In the genomic region with DNA sequence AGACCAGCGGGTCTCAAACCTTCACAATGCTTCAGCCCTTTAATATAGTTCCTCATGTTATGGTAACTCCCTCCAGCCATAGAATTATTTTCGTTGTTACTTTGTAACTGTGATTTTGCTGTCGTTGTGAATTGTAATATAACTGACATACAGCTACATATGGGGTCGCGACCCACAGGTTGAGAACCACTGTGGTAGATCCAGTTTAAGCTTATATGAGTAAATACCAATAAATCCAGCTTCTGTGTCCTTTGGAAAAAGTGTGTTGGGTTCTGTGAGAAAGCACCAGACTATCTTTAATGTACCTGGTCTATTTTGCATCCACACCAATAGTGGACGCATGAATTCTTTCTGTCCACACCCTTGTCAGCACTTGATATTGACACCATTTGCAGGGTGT, we compare ENCODE assay signal across 34 mouse cellular contexts. TPM values are rescaled to one million over a fixed set of nuclear protein-coding genes. Genes with fewer than 3 reads are reported as not detected.
"Had no signal": no experiment of that assay in that cellular context is flagged by ENCODE, and none has a peak within 500 bp of the region (broad histone marks: within the 10 kb centered on the region; RNA-seq: fewer than 3 reads in every experiment).

No protein-coding gene starts in this region.

- H3K9ac ChIP-seq: embryonic facial prominence, embryonic 12.5 days; embryonic facial prominence, embryonic 13.5 days; embryonic facial prominence, embryonic 15.5 days; forebrain, embryonic 12.5 days; forebrain, embryonic 13.5 days; forebrain, embryonic 15.5 days; forebrain, postnatal 0 days had no signal

- H3K4me2 ChIP-seq: embryonic facial prominence, embryonic 12.5 days; embryonic facial prominence, embryonic 13.5 days; embryonic facial prominence, embryonic 15.5 days; forebrain, embryonic 12.5 days; forebrain, embryonic 13.5 days; forebrain, embryonic 15.5 days had no signal

- H3K4me3 ChIP-seq: embryonic facial prominence, embryonic 10.5 days; embryonic facial prominence, embryonic 12.5 days; embryonic facial prominence, embryonic 13.5 days; embryonic facial prominence, embryonic 15.5 days; erythroblast, embryonic 14.5 days; forebrain, embryonic 10.5 days; forebrain, embryonic 12.5 days; forebrain, embryonic 13.5 days; forebrain, embryonic 15.5 days; gastrocnemius, adult 2 months; heart, adult 2 months had no signal

- H3K36me3 ChIP-seq: embryonic facial prominence, embryonic 10.5 days; embryonic facial prominence, embryonic 12.5 days; embryonic facial prominence, embryonic 13.5 days; embryonic facial prominence, embryonic 15.5 days; forebrain, embryonic 10.5 days; forebrain, embryonic 12.5 days; forebrain, embryonic 15.5 days had no signal

- DNase-seq: cerebellum, adult 8-10 months; cerebellum, adult 9-10 months; cerebellum, adult 9-11 months; cerebellum, postnatal 10 days; cerebellum, postnatal 14 days; cerebellum, postnatal 25 days; cerebellum, postnatal 36 days; embryo, embryonic 11 days; forebrain, postnatal 0 days; gastrocnemius, adult 2 months; gastrocnemius, postnatal 10 days; gastrocnemius, postnatal 14 days; gastrocnemius, postnatal 25 days; gastrocnemius, postnatal 36 days; heart, adult 18-20 months; heart, adult 2 months had no signal

- H3K27ac ChIP-seq: embryonic facial prominence, embryonic 10.5 days; embryonic facial prominence, embryonic 12.5 days; embryonic facial prominence, embryonic 13.5 days; embryonic facial prominence, embryonic 15.5 days; forebrain, embryonic 10.5 days; forebrain, embryonic 12.5 days; forebrain, embryonic 13.5 days; forebrain, embryonic 15.5 days; gastrocnemius, adult 2 months; heart, adult 2 months had no signal

- H3K9me3 ChIP-seq: embryonic facial prominence, embryonic 10.5 days; embryonic facial prominence, embryonic 12.5 days; embryonic facial prominence, embryonic 13.5 days; embryonic facial prominence, embryonic 15.5 days; forebrain, embryonic 10.5 days; forebrain, embryonic 12.5 days; forebrain, embryonic 13.5 days; forebrain, embryonic 15.5 days had no signal

- H3K27me3 ChIP-seq: embryonic facial prominence, embryonic 12.5 days; embryonic facial prominence, embryonic 13.5 days; embryonic facial prominence, embryonic 15.5 days; forebrain, embryonic 12.5 days; forebrain, embryonic 13.5 days; forebrain, embryonic 15.5 days had no signal

- ATAC-seq: forebrain, embryonic 13.5 days; forebrain, embryonic 14.5 days; forebrain, embryonic 15.5 days; forebrain, embryonic 16.5 days; forebrain, postnatal 0 days had no signal

- H3K4me1 ChIP-seq: embryonic facial prominence, embryonic 12.5 days; embryonic facial prominence, embryonic 13.5 days; embryonic facial prominence, embryonic 15.5 days; forebrain, embryonic 12.5 days; forebrain, embryonic 13.5 days; forebrain, embryonic 15.5 days had no signal

RNA-seq across cellular contexts. Expression of gene Gsg1, which starts 24.2 kb away (rescaled TPM):
- total RNA-seq: gastrocnemius, adult 18-20 months; gastrocnemius, adult 2 months; gastrocnemius, adult 8-10 months; gastrocnemius, postnatal 25 days; gastrocnemius, postnatal 36 days; granulocyte monocyte progenitor cell, adult 5-6 weeks had no signal
- polyA plus RNA-seq: erythroblast, embryonic 14.5 days; forebrain, embryonic 10.5 days had no signal

RNA-seq across cellular contexts. Expression of gene Pbp2, which starts 31.9 kb away (rescaled TPM):
- total RNA-seq: common myeloid progenitor, adult 5-6 weeks; forebrain, postnatal 0 days; gastrocnemius, adult 18-20 months; gastrocnemius, adult 8-10 months; gastrocnemius, postnatal 10 days; gastrocnemius, postnatal 14 days; gastrocnemius, postnatal 25 days; gastrocnemius, postnatal 36 days; granulocyte monocyte progenitor cell, adult 5-6 weeks; heart, adult 18-20 months; heart, adult 2 months; heart, adult 8-10 months had no signal
- polyA plus RNA-seq: embryonic facial prominence, embryonic 10.5 days; embryonic facial prominence, embryonic 11.5 days; embryonic facial prominence, embryonic 12.5 days; embryonic facial prominence, embryonic 13.5 days; erythroblast, embryonic 14.5 days; forebrain, embryonic 10.5 days; forebrain, embryonic 11.5 days; forebrain, embryonic 12.5 days; forebrain, embryonic 13.5 days; forebrain, embryonic 14.5 days; forebrain, embryonic 15.5 days; forebrain, embryonic 16.5 days; forebrain, postnatal 0 days; heart, adult 2 months had no signal
